Mouse (Mus musculus) liver, adult (tissue): Measurements from ENCODE around the gene Dnaaf5.

Source experiments
- GATA4 ChIP-seq: IDR thresholded peaks from 2 replicates; pipeline ENCODE4 v1.6.1; 2014; ENCODE audit warnings: mild to moderate bottlenecking, low read length; ENCODE audit not compliant: insufficient replicate concordance

Gene Dnaaf5

GRCm38 (mm10) chr5:139228318-139228717 lies 78.3 kb downstream of the Dnaaf5 start:
- TF ChIP-seq GATA4 = no peak

GRCm38 (mm10) chr5:139229716-139230115 lies 79.7 kb downstream of the Dnaaf5 start:
- TF ChIP-seq GATA4 = no peak

GRCm38 (mm10) chr5:139232083-139232482 lies 82.1 kb downstream of the Dnaaf5 start:
- TF ChIP-seq GATA4 = no peak

- TF ChIP-seq GATA4 = no peak
Observed at GRCm38 (mm10) chr5:139234423-139234822, 84.4 kb downstream of the Dnaaf5 start.
